Mouse (Mus musculus) embryonic facial prominence, embryonic 10.5 days (tissue): ENCODE measurements at regions not wholly inside any gene's neighbourhood (a gene's known extent, or its start where the extent isn't known, plus 50 kb on each side); places are given as distances from the start of the nearest gene placed in this dataset.
"Not testable (repeated sequence)": the region's sequence is repeated elsewhere in the genome, so short reads cannot be mapped to it uniquely, and the experiment has no call there.

Experiments
- DNase-seq: peaks from one replicate; pipeline ENCODE4 v3.0.0-alpha.2; 2017; ENCODE audit warnings: low spot score
- H3K27ac ChIP-seq: fragments of 300-500 bp; sonication (generic); replicated peaks from 2 replicates; pipeline ENCODE4 v1.5.1; 2016; ENCODE audit warnings: mild to moderate bottlenecking
- H3K27me3 ChIP-seq: fragments of 300-500 bp; sonication (generic); replicated peaks from 2 replicates; pipeline ENCODE4 v1.6.1; 2016; ENCODE audit warnings: low read depth, mild to moderate bottlenecking; ENCODE audit not compliant: poor library complexity, severe bottlenecking
- H3K36me3 ChIP-seq: fragments of 300-500 bp; sonication (generic); replicated peaks from 2 replicates; pipeline ENCODE4 v1.6.1; 2016; ENCODE audit warnings: mild to moderate bottlenecking, moderate library complexity
- H3K4me1 ChIP-seq: fragments of 300-500 bp; sonication (generic); 2 replicates; pipeline ENCODE4 v1.6.1; 2016
- H3K4me3 ChIP-seq: fragments of 300-500 bp; sonication (generic); 2 replicates; pipeline ENCODE4 v1.5.1; 2016; ENCODE audit warnings: mild to moderate bottlenecking, moderate library complexity
- H3K9me3 ChIP-seq: fragments of 300-500 bp; sonication (generic); 2 replicates; pipeline ENCODE4 v1.6.1; 2016; ENCODE audit warnings: mild to moderate bottlenecking
- WGBS: fragments of 180-500 bp; shearing (Covaris S2); methylation state at CpG from one replicate; pipeline ENCODE4 v1.1.7; 2016; 5-methylcytosine and 5-hydroxymethylcytosine counted together

DNA sequence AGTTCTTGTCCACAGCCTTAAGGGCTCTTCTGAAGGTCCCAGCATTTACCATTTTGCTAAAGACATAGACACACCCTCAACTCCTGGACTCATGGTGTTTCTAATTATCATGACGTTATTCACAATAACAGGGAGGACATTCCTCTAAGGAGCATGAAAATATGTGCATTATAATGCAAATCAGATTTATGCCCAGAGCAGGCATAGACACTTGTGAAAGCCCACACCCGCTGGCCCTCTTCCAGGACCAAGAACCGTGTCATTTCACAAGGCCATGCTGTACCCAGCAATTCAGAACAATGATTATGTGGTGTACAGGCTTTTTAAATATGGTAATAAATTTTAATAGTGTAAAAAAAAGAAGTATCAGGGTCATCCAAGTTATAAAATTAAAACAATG, 1040.4 kb downstream of the Poteg start:
- Histone ChIP-seq H3K27ac (no peak overlapping the region), H3K36me3 (no peaks in the 10 kb centered on the region), H3K4me3 (no peak overlapping the region), H3K4me1 (no peaks in the 10 kb centered on the region), H3K27me3 (no peaks in the 10 kb centered on the region), H3K9me3 (no peaks in the 10 kb centered on the region)
- DNase-seq, result no peak
- whole genome bisulfite sequencing, result 79% methylated on average over 3 of the region's 3 CpGs

DNA sequence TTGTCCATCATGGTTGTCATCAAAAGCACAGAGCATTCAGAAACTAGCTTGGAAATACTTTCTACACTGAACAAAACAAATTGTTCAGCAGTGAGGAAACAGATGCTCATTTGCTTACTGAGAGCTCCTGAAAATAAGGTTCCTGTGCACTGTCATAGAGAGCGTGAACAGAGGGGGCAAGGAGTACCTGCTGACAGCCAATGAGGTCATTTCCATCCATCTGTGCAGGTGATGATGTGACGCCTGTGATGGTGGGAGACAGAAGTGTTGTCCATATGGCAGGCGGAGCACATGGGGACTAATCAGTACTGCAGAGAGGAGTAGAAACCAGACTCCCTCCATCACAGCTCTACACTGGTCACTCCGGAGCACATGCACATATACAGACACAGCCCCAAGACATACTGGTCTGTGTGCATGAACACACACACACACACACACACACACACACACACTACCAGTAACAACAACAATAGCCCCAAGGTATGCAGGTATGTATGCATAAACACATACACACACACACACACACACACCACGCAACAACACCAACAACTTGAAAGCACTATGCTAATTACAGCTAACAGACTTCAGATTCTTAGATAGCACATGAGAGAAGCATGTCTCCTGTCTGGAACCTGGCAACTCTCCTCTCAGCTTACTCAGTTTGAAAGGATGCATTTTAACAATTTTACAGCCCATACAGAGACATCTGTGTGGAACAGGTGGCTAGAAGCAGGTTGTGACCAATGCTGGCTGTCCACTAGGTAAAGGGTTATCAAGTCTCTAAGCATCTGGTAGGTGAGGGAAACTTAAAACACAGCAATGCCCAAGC, 1056.2 kb downstream of the Poteg start:
- Histone ChIP-seq H3K4me1 (no peaks in the 10 kb centered on the region), H3K27ac (no peak overlapping the region), H3K9me3 (no peaks in the 10 kb centered on the region), H3K4me3 (no peak overlapping the region), H3K36me3 (no peaks in the 10 kb centered on the region), H3K27me3 (no peaks in the 10 kb centered on the region)
- DNase-seq, result no peak
- 88% methylated on average over 5 of the region's 5 CpGs for WGBS

DNA sequence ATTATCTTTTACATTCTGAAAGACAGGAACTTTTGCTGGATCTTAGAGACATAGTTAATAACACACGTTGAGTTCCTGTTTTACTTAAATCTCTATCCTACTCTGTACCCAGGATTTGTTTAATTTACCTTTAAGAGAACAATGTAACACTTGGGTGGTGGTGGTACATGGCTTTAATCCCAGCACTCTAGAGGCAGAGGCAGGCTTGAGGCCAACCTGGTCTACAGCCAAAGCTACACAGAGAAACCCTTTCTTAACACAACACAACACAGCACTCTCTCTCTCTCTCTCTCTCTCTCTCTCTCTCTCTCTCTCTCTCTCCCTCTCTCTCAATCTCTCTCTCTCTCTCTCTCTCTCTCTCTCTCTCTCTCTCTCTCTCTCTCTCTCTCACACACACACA, 1076.0 kb downstream of the Poteg start:
- H3K9me3 ChIP-seq, H3K27me3 ChIP-seq, H3K4me1 ChIP-seq, H3K36me3 ChIP-seq, H3K27ac ChIP-seq, H3K4me3 ChIP-seq, DNase-seq: not testable (repeated sequence)
- 85% methylated on average over 1 of the region's 1 CpGs for WGBS

DNA sequence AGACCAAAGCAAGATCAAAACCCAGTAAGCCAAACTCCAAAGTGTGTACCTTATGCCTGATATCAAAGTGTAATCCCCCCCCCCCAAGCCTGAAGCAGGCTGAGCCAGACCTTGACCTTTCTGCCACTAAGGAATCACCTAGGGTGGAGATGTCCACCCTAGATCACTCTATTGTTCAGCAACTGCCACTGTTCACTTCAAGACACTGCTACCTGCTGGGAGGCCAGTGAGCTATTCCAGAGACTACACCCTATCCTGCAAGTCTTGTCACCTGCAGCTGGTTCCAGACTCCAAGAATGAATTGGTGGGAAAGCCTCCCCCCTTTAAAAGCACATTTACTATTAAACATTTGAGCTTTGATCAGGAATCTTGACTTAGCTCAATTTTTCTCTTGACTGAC, 1099.8 kb downstream of the Poteg start:
- H3K27me3 ChIP-seq, result no peaks in the 10 kb centered on the region
- H3K4me3 ChIP-seq, result no peak overlapping the region
- no peaks in the 10 kb centered on the region for H3K4me1 ChIP-seq
- H3K36me3 ChIP-seq, result no peaks in the 10 kb centered on the region
- no peak for DNase-seq
- H3K27ac ChIP-seq, result no peak overlapping the region
- peaks cover 7% of the 10 kb centered on the region; the same call in 1 of the 2 replicates for H3K9me3 ChIP-seq

DNA sequence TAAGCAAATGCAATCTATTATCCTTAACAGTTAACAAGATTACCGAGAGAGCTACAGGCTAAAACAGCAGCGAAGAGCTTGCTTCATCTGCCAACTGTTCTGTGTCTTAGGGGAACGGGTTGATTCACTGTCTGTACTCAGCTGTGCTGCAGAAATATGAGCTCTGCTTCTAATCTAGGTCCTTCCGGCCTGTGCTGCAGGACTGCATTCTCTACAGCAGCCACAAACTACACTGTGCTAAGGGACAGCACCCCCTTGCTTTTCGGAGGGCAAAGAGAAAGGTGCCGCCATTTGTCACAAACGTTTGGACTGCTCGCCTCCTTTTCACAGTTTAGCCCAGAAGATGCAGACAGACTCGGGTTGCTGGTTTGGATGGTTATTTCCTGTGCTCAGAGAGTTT, 1112.4 kb downstream of the Poteg start:
- Histone ChIP-seq H3K36me3 (no peaks in the 10 kb centered on the region), H3K27ac (no peak overlapping the region), H3K27me3 (no peaks in the 10 kb centered on the region), H3K4me1 (peaks cover 3% of the 10 kb centered on the region; the same call in 1 of the 2 replicates), H3K4me3 (no peak overlapping the region), H3K9me3 (no peaks in the 10 kb centered on the region)
- 69% methylated on average over 9 of the region's 9 CpGs for WGBS
- DNase-seq, result peak; percentile 8

DNA sequence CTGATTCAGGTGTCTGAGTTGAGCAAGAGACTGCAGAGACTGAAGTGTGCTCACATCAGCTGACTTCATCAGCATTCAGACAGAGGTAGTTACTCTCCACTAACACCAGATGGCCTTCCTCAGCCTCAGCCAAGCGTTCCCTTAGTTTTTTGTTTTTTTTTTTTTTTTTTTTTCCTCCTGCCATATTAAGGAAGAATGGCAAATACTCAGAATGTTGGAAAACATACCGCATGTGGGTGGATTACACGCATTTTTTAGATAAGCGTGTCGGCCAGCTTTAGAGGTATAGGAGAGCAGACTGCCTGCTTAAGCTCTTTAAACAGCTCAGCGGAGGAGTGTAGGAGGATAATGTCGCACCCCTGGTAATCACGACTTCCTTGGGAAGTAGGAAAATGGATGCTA, 1131.8 kb downstream of the Poteg start:
- 58% methylated on average over 8 of the region's 8 CpGs for WGBS
- no peaks in the 10 kb centered on the region for H3K27me3 ChIP-seq

DNA sequence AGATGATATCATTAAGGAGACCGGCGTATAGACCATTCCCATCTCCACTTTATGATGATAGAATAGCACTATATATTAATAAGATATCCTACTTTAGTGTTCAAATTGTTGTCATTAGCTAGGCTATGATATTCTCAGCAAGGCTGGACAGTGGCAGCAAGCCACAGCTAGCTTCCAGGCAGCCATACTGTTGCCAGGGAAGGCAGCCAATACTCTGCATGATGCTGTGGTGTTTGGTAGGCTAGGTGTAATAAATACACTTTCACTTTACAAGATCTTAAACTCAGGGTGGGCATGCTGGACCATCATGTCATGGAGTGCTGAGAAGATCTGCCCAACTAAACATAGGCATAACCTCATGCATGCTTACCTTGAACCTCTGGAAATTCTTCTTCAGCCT, 1133.4 kb downstream of the Poteg start:
- WGBS, result 99% methylated on average over 2 of the region's 2 CpGs
- H3K27ac ChIP-seq, result no peak overlapping the region
- no peaks in the 10 kb centered on the region for H3K27me3 ChIP-seq
- no peak overlapping the region for H3K4me3 ChIP-seq
- H3K4me1 ChIP-seq, result no peaks in the 10 kb centered on the region
- H3K36me3 ChIP-seq, result no peaks in the 10 kb centered on the region
- DNase-seq, result no peak
- no peaks in the 10 kb centered on the region for H3K9me3 ChIP-seq

More for the DNA sequence above, 1131.8 kb downstream of the Poteg start:
- no peak overlapping the region for H3K27ac ChIP-seq
- DNase-seq, result no peak
- H3K4me3 ChIP-seq, result no peak overlapping the region
- H3K4me1 ChIP-seq, result no peaks in the 10 kb centered on the region
- no peaks in the 10 kb centered on the region for H3K9me3 ChIP-seq
- H3K36me3 ChIP-seq, result no peaks in the 10 kb centered on the region

DNA sequence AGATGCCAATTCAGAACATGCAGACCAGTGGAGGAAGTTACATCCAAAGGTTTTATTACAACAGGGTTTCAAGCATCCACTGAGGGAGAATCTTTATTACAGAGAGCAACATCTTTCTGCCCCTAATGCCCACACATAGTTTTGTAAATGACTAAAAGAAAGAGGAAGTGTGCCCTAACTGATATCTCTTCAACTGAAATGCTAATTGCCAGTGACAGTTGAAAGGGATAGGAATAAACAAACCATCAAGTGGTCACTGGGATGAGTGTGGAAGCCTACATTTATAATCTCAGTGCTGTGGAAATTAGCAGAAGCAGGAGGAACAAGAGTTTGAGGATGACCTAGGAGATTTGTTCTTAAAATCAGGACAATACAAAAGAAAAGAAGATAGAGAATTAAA, 1142.5 kb downstream of the Poteg start:
- no peaks in the 10 kb centered on the region for H3K4me1 ChIP-seq
- no peak overlapping the region for H3K4me3 ChIP-seq
- H3K27me3 ChIP-seq, result no peaks in the 10 kb centered on the region
- no peaks in the 10 kb centered on the region for H3K36me3 ChIP-seq
- DNase-seq, result no peak
- H3K9me3 ChIP-seq, result no peaks in the 10 kb centered on the region
- no peak overlapping the region for H3K27ac ChIP-seq

DNA sequence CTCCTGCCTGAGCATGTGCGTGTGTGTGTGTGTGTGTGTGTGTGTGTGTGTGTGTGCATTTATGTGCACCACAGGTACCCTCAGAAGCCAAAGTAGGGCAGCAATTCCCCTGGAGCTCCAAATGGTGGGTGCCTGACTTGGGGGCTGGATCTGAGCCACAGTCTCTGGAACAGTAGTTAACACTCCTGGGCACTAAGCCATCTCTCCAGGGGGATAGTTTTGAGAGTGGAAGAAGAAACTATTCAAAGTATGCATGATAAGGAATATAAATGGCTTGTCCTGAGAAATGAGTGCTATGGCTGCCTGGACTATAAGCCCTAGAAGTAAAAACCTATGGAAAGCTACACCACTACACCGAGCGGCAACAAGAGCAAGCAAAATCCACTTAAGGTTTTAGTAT, 1145.8 kb downstream of the Poteg start:
- H3K4me1 ChIP-seq, result no peaks in the 10 kb centered on the region
- no peaks in the 10 kb centered on the region for H3K27me3 ChIP-seq
- H3K36me3 ChIP-seq, result no peaks in the 10 kb centered on the region
- no peak overlapping the region for H3K4me3 ChIP-seq
- H3K9me3 ChIP-seq, result no peaks in the 10 kb centered on the region
- 91% methylated on average over 3 of the region's 3 CpGs for WGBS
- DNase-seq, result no peak
- H3K27ac ChIP-seq, result no peak overlapping the region

DNA sequence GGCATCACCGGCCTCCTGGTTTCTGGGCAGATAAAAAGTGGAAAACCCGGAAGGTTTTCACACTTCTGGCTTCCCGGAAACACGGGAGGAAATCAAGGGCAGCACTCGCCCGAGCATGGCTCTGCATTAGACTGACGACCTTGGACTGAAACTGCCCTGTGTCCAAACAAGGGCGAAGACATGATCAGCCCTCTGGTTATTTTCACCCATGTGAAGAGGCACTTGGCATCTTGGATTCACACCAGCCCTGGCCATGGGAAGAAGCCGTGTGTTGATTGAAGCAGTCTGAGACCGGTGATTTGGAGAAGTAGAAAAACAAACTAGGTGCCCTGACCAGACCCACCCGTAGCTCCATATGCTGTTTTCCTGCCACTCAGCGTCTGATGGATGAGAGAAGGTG, 1146.7 kb downstream of the Poteg start:
- no peaks in the 10 kb centered on the region for H3K27me3 ChIP-seq
- no peak for DNase-seq
- no peaks in the 10 kb centered on the region for H3K9me3 ChIP-seq
- no peaks in the 10 kb centered on the region for H3K4me1 ChIP-seq
- H3K36me3 ChIP-seq, result no peaks in the 10 kb centered on the region
- no peak overlapping the region for H3K27ac ChIP-seq
- 74% methylated on average over 12 of the region's 12 CpGs for WGBS
- H3K4me3 ChIP-seq, result no peak overlapping the region

DNA sequence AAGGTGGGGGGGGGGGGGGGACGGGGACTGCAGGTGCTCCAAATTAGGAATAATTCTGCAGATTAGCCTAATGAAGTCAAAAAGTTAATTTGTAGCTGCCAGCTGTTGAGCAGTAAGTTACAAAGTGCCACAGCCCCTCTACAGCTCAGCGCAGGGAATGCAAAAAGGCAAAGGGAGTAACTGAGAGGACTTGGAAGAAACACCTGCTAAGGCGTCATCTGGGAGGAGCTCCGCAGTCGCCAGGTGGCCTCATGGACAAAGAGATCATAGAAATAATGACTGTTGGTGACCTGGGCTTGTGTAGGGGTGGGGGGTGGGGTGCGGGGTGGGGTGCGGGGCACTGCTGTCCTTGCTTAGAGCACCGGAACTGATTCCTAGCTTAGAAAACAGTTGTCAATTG, 1147.1 kb downstream of the Poteg start:
- no peaks in the 10 kb centered on the region for H3K36me3 ChIP-seq
- DNase-seq, result peak; percentile 11
- H3K27ac ChIP-seq, result no peak overlapping the region
- H3K27me3 ChIP-seq, result no peaks in the 10 kb centered on the region
- 39% methylated on average over 8 of the region's 8 CpGs for WGBS
- no peak overlapping the region for H3K4me3 ChIP-seq
- no peaks in the 10 kb centered on the region for H3K9me3 ChIP-seq
- no peaks in the 10 kb centered on the region for H3K4me1 ChIP-seq

DNA sequence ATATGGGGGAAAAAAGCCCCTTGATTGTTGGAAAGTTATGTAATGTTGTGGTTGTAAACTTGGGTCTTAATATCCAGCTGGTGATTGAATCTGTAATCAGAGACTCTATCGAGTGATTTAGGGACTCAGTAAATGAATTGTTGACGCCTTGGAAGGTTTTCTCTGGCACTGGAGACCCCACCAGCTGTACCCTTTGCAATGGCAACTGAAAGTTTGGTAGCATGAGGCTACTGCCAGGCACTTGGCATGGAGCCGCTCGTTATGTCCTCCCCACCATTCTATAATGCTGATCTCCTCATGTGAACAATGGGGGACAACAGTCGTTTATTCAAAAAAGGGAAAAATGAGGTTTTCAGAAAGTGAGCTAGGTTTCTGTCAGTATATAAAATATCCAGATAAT, 1148.4 kb downstream of the Poteg start:
- Histone ChIP-seq H3K27me3 (no peaks in the 10 kb centered on the region), H3K27ac (no peak overlapping the region), H3K9me3 (no peaks in the 10 kb centered on the region), H3K36me3 (no peaks in the 10 kb centered on the region), H3K4me3 (no peak overlapping the region), H3K4me1 (no peaks in the 10 kb centered on the region)
- 91% methylated on average over 5 of the region's 5 CpGs for WGBS
- DNase-seq, result no peak
